Mouse (Mus musculus) liver, adult (tissue): Measurements from ENCODE around the gene Nsg2.

Source experiments
- GATA4 ChIP-seq: IDR thresholded peaks from 2 replicates; pipeline ENCODE4 v1.6.1; 2014; ENCODE audit warnings: mild to moderate bottlenecking, low read length; ENCODE audit not compliant: insufficient replicate concordance

Nsg2 gene

DNA sequence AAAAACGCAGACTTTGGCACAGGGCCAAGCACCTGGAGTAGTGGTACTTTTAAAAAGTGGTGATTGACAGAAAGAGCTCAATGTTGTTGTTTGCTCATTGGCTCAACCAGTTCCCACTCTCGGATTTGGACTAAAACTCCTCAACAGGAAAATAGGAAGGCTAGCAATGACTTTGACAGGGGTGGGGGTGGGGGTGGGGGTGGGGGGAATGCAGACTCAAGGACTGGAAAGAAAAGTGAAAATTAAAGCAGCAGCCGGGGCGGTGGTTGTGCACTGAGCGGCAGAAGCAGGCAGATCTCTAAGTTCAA is 10.4 kb downstream of the Nsg2 start:
- TF ChIP-seq GATA4 = no peak

DNA sequence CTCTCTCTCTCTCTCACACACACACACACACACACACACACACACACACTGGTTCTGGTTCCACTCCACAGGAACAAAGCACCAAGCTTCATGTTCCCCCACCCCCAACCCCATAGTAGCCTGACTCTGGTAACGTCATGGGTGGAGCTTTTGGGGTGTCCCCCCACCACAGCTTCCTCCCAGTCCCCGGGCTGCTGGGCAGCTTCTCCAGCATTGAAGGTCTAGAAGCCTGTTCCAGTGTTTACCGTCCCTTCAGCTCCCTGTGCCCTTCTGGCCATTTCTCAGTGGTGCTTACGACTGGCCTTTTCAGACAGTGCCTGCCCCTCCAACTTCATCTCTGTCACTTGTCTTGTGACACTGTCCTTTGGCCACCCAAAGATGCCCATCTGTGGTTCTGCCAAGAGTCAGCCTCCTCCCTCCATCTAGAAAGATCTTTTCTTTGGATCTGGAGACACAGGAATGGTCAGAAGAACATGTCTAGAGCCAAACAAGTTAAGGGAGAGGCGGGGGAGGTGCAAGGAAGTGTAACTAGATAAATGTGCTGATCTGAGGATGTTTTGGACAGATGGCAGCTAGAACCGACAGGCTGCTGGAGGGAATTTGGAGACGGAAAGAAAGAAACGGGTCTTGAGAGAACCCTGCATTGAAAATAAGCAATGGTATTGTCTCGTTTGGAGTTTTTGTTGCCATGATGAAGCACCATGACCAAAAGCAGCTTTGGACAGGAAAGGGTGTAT is 11.8 kb downstream of the Nsg2 start:
- TF ChIP-seq GATA4 = no peak

DNA sequence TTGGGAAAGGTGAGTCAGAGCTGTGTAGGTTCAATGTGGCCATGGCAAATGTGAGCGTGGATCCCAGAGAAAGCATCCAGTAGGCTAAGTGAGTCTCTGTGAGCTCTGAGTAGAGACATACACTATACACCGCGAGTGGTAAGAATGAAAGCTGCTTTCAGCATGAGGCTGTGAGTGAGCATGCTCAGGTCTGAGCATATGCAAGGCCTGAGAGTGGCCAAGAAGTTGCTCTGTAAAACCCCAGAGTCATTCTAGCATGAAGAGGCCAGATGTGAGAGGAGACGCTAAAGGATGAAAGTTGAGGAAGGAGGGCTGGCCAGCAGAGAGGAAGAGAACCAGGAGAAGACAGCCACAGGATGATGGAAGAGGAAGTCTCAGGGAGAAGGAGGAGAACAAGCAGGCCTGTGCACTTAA is 12.8 kb downstream of the Nsg2 start:
- TF ChIP-seq GATA4 = no peak

DNA sequence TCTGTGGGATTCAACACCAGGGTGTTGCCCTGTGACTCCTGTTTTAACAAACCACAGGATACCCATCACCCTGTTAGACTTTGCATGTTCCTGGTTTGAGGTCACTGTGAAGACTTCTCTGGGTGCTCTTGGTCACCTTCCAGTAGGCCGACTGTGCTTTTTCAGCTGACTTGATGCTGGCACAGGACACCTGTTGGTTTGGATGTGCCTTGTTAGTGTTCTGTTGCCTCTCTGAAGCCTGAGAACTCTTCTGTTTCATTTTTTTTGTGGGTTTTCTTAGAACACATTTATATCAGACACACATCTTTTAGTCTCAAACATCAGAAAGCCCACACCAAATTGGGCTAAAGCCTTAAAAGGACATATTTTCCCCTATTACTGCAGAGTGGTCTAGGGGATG is 13.3 kb downstream of the Nsg2 start:
- no peak for TF ChIP-seq GATA4

DNA sequence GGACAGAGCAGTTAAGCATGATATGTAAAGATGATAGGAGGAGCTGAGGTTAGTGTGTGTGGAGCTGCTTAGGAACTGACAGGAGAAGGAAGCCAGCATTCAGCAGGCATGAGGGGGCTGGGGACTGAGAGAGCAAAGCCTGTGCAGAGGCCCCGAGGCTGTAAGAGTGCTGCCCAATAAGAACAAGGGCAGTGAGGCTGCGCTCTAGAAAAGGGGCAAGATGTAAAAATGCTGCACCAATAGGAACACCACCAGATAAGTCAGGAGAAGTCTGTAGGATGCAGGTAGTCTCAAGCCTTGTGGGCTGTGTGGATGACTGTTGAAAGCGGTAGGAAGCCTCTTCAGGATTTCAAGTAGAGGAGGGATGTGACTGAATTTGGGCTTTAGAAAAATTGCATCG is 17.9 kb downstream of the Nsg2 start:
- TF ChIP-seq GATA4 = no peak

DNA sequence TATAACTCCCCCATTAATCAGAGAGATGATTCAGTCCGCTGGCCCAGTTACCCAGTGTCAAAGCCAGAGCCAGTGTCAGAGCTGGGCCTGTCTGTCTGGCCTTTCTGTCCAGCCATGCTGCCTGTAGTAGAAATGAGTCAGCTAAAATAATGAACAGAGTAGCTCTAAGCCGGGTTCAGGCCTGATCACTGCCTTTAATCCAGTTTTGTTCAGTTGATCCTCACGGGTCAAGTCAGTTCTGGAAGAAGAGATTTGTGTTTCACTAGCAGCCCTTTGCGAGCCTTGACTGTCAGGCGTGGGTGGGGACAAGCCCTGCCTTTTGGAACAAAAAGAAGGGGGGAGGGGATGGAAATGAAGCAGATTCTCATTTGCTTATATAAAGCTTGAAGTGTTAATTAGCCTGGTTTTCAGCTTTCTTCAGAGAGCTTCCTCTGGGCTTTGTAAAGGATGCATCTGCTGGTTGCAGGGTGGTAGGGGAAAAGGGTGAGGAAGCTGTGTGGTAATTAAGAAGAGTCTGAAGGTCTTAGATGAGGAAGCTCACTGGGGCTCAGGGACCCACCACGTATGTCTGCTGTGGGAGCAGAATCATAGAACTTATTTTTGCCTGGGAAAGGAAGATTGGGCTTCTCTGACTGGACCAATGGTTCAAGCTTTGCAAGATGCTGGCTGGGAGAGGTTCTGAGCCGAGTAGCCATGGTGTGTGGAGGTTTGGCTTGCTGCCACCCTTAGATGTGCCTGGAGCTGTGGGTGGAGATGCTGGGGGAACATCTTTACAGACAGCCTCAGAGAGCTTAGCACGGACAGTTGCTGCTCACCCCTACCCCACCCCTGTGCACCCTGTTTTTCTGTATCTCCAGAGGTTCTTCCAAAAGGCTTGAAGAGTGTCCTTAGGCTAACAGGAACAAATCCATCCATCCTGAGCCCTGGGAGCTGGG is 20.0 kb downstream of the Nsg2 start:
- TF ChIP-seq GATA4 = no peak

- no peak for TF ChIP-seq GATA4
Observed at GRCm38 (mm10) chr11:32026634-32027033, 26.4 kb downstream of the Nsg2 start.

DNA sequence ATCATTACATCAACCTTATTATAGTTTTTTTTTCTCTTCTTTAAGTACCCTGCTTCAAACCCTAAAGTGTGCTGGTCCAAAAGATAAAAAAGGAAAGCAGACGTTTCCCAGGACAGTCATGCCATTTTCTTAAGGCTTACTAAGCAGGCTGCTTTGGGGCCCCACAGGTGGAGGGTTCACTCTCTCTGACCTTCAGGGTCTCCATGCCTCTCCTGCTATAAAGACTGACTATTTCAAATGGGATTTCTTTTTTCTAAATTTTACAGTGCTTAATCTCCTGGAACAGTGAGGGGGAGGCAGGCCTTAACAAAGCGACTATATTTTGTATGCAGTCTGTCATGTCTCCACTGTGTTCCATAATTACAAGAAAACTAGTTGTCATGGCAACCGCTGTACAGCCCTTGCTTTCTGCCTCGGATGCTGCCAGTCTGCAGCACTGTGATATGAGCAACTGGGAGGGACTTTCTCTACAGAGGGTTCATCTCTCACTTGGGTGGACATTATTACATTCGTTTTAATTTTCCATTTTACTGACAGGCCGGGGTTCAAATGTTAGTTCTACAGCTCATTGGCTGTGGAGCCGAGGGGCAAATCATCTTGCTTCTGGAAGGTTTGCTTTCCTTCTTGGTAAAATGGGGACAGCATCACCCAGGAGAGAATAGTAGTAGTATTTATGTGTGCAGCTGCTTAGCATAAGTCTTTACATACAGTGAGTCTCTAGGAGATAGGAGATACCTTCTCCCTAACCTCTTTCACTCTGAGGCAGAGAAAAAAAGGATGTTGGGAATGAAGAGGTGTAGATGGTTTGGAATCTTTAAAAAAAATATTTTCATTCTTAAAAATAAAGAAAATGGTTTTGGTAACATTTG is 27.4 kb downstream of the Nsg2 start:
- no peak for TF ChIP-seq GATA4

- TF ChIP-seq GATA4 = no peak
Observed at GRCm38 (mm10) chr11:32028605-32029004, 28.3 kb downstream of the Nsg2 start.

GRCm38 (mm10) chr11:32029356-32029755 is 29.1 kb downstream of the Nsg2 start:
- TF ChIP-seq GATA4 = no peak

- TF ChIP-seq GATA4 = no peak
Observed at GRCm38 (mm10) chr11:32031396-32031795, 31.1 kb downstream of the Nsg2 start.

DNA sequence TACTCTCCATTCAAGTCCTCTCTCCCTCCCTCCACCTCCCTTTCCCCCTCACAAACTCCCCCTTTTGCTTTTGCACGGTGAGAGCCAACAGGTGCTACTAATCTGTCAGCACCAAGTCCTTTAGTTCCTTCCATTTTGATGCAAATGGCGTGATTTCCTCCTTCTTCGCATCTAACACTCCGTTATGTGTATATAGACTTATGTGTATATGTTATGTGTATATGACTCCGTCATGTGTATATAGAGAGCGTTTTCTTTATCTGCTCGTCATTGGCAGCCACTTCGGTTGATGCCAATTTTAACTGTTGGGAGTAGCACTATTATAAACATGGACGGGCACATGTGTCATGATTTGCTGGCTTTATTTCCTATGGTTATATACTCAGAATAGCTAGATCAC is 31.8 kb downstream of the Nsg2 start:
- TF ChIP-seq GATA4 = no peak

GRCm38 (mm10) chr11:32035831-32036230 is 35.6 kb downstream of the Nsg2 start:
- TF ChIP-seq GATA4 = no peak

GRCm38 (mm10) chr11:32039656-32040055 is 39.4 kb downstream of the Nsg2 start:
- no peak for TF ChIP-seq GATA4

DNA sequence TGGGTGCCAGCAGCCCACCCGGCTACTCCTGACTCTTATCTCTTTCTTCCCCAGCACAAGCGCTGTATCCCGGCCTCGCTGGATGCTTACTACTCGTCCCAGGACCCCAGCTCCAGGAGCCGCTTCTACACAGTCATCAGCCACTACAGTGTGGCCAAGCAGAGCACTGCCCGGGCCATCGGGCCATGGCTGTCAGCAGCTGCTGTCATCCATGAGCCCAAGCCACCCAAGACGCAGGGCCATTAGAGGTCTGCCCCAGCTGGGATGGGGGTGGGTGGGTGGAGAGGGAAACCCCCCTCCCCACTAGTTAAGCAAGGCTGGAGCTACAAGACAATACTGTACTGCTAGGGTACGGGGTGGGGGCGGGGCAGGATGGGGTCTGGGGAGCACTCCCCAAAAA is 57.1 kb downstream of the Nsg2 start:
- TF ChIP-seq GATA4 = no peak

GRCm38 (mm10) chr11:32057861-32058260 is 57.6 kb downstream of the Nsg2 start:
- TF ChIP-seq GATA4 = no peak

GRCm38 (mm10) chr11:32061020-32061419 is 60.8 kb downstream of the Nsg2 start:
- no peak for TF ChIP-seq GATA4
